Mouse (Mus musculus) heart, postnatal 4 days (tissue): ENCODE results near the gene Relt. TPM values are rescaled to one million over a fixed set of nuclear protein-coding genes. Genes with fewer than 3 reads are reported as not detected.

Experiments used
- microRNA-seq, 2 experiments: library from miRNA; unstranded; fragments of <30 nt; microRNA quantifications; one replicate each; pipeline ENCODE4 v1.2.0; 2021 to 2022
- total RNA-seq, 2 experiments: library from RNA; stranded (reverse); gene quantifications; 2 replicates each; pipeline ENCODE4 v1.2.3; 2021

Relt gene
- total RNA-seq, 2 experiments from 2014 or later = 5.6 to 6.4 TPM

Small RNA genes within 50 kb of the gene (microRNA-seq; reads per million reads assigned to microRNA genes)
- 165 to 225 reads per million in 2 experiments for gene Mir3102

Other genes with a start within 250 kb of the Relt start
- 1 to 10 TPM in 1 of 2 experiments, under 1 TPM in 1; 0.65 to 1.5 TPM for gene Plekhb1, start 201.0 kb downstream of the Relt start, total RNA-seq
- gene Fam168a, start 156.8 kb downstream of the Relt start, total RNA-seq = 10 to 100 TPM; 55.1 to 58.6 TPM
- 10 to 100 TPM; 37.0 to 38.4 TPM for gene Arhgef17, start 68.7 kb upstream of the Relt start, total RNA-seq
- 1 to 10 TPM; 2.5 to 2.6 TPM for gene P2ry6, start 111.2 kb upstream of the Relt start, total RNA-seq
- 10 to 100 TPM; 10.6 to 12.2 TPM for gene P2ry2, start 149.4 kb upstream of the Relt start, total RNA-seq
- 10 to 100 TPM; 20.4 to 22.1 TPM for gene Fchsd2, start 229.4 kb upstream of the Relt start, total RNA-seq